Mouse (Mus musculus) testis, adult 2 months (tissue): ENCODE measurements around the gene Adprh. TPM values are rescaled to one million over a fixed set of nuclear protein-coding genes. Genes with fewer than 3 reads are reported as not detected.

Experiments
- H3K27ac ChIP-seq: fragments of 200-500 bp; 2 replicates; pipeline ENCODE4 v1.5.1; 2012; ENCODE audit warnings: low read depth, low read length; ENCODE audit not compliant: control insufficient read depth, insufficient read depth
- H3K27me3 ChIP-seq: fragments of 200-500 bp; 2 replicates; pipeline ENCODE4 v1.6.1; 2012; ENCODE audit warnings: mild to moderate bottlenecking, low read length, moderate library complexity; ENCODE audit not compliant: control insufficient read depth, insufficient read depth
- H3K36me3 ChIP-seq: fragments of 200-500 bp; 2 replicates; pipeline ENCODE4 v1.6.1; 2012; ENCODE audit warnings: mild to moderate bottlenecking, low read length; ENCODE audit not compliant: control insufficient read depth, insufficient read depth
- H3K4me1 ChIP-seq: fragments of 200-500 bp; 2 replicates; pipeline ENCODE4 v1.6.1; 2012; ENCODE audit warnings: low read length; ENCODE audit not compliant: control insufficient read depth, insufficient read depth
- H3K4me3 ChIP-seq: fragments of 200-500 bp; 2 replicates; pipeline ENCODE4 v1.5.1; 2012; ENCODE audit warnings: low read depth, mild to moderate bottlenecking, low read length, moderate library complexity, mixed read lengths; ENCODE audit not compliant: control insufficient read depth
- CTCF ChIP-seq: fragments of 200-500 bp; IDR thresholded peaks from 2 replicates; pipeline ENCODE4 v1.5.1; 2012; ENCODE audit warnings: low read depth, mild to moderate bottlenecking, inconsistent platforms, low read length, moderate library complexity; ENCODE audit not compliant: control insufficient read depth, insufficient read depth, insufficient replicate concordance
- POLR2A ChIP-seq: fragments of 200-500 bp; IDR thresholded peaks from 2 replicates; pipeline ENCODE4 v1.6.1; 2012; ENCODE audit warnings: low read depth, mild to moderate bottlenecking, inconsistent platforms, low read length, moderate library complexity; ENCODE audit not compliant: control insufficient read depth
- polyA plus RNA-seq: library from polyadenylated mRNA; depleted of rRNA; stranded (reverse); fragments of >200 nt; gene quantifications from 2 replicates; pipeline ENCODE4 v1.2.3, GENCODE M21; 2012

Adprh gene
- polyA plus RNA-seq, 1 experiment = 19.2 TPM

DNA sequence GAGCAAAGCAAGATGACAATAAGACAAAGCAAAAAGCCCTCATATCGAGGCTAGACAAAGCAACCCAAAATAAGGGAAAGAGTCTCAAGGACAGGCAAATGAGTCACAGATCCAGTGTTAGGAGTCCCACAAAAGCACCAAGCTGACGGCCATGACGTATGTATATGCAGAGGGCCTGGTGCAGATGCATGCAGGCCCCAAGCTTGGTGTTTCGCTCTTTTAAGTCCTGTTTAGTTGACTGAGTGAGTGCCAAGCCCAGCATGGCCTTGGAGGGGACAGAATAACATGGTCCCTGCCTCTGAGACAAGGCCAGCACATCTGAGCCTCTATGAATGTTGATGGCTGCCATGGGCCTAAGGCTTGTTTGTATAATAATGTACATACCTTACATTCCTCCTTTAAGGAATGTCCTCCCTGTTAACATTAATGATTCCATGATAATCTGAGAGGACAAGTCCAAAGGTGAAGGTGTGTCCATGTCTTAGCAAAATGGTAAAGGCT is 18.2 kb downstream of the Adprh start:
- Histone ChIP-seq H3K4me1 (no peaks in the 10 kb centered on the region; the same call in 1 of the 2 replicates), H3K36me3 (no peaks in the 10 kb centered on the region), H3K27me3 (no peaks in the 10 kb centered on the region), H3K4me3 (no peak overlapping the region), H3K27ac (no peak overlapping the region)
- TF ChIP-seq POLR2A (no peak), CTCF (no peak)

DNA sequence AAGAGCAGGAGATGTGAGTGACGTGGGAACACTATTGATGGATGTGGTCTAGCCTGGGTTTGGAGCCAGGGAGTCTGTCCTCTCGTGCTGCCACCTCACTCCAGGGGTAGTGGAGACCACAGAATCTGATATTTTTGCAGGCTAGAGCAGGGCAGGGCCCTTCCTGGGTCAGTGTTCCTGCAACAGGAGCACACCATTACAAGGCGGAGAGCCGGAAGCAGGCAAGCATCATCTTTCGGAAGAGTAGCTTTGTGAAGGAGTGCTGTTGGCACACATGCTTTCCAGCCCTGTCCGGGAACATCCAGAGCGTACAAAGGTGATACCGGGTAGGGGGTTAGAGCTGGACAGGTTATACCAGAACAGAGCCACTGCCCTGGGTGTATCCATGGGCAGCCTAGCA is 19.0 kb downstream of the Adprh start:
- no peaks in the 10 kb centered on the region for H3K36me3 ChIP-seq
- H3K27me3 ChIP-seq = no peaks in the 10 kb centered on the region
- peaks cover 1% of the 10 kb centered on the region; the same call in 1 of the 2 replicates for H3K4me1 ChIP-seq
- no peak overlapping the region for H3K4me3 ChIP-seq
- no peak overlapping the region; the same call in 1 of the 2 replicates for H3K27ac ChIP-seq
- TF ChIP-seq POLR2A (no peak), CTCF (no peak)

DNA sequence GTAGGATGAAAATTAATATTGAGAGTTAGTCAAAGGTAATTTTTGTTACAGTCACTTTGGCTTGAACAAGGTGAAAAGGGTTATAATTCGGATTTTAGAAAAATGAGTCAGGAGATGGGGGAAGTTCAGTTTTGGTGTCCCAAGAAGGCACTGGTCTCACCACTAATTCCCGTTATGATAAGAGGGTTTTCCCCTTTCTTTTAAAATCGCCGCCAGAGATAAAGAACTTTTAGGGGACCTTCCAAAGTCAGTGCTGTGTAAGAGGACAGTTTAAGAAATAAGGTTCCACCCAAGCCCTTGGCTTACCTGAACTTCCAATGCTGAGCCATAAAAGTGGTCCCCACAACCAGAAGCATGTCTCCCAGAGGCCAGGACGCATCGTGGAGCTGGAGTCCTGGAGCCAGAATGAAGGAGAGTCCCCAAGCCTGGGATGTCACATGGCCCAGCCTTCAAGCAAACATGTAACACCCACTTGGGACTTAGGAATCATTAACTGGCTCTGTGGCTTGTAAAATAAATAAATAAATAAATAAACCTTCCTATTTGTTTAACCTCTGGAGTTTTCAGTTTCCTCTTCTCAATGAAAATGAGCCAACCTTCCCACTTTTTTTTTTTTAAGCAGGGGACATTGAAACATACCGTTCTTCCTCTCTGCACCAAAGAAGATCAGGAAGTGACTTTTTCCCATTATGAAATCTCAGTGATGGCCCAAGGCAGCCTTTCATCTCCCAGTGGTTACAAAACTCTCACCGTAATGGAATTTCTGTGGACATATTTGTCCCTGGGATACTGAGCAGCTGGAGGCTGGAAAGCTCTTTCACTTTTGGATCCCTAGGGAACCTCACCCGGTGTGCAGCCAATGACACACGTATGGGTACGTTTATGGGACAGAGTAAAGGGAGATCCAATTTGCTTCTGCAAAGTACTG is 19.7 kb downstream of the Adprh start, which contains the start of gene Pla1a:
Gene Pla1a, minus strand, starts transcription at position 648 of the 928 bp plus-strand sequence.
- Histone ChIP-seq H3K4me1 (peaks cover 6% of the 10 kb centered on the region), H3K27me3 (no peaks in the 10 kb centered on the region), H3K36me3 (no peaks in the 10 kb centered on the region), H3K27ac (peak within 1 kb of the TSS; percentile 71), H3K4me3 (no peak within 1 kb of the TSS)
- TF ChIP-seq POLR2A (no peak), CTCF (no peak)

DNA sequence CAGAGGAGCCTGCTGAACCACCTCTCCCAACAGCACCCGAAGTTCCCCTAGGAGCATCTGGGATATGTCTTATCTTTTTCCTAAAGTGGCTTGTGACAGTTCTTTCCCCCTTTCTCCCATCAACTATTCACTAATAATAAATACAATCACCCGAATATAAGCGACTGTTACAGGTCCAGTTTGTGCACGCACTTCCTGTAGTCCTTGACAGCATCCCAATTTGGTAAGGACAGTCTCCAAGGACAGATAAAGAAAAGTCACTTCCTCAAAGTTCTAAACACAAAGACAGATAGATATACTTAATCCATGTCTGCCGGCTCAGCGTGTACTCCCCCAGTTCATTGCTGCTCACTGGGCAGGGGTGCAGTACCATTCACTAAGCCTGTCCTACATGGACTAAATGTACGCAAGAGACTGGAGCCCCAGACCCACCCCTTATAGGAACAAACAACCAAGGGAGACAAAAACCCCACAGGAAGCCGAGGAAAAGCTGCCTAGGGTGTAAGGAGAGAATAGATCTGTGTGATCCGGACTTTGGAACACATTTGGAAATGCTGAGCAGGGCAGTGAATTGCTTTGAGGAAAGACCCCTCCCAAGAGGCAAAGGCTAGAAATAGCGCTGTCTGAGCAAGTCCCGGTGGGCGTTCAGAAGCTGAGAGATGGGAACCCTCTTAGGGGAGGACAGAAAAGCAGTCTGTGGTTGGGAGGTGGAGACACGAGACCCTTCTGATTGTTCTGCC is 20.9 kb downstream of the Adprh start:
- H3K4me1 ChIP-seq = peaks cover 6% of the 10 kb centered on the region
- TF ChIP-seq POLR2A (no peak), CTCF (no peak)
- H3K36me3 ChIP-seq = no peaks in the 10 kb centered on the region
- no peaks in the 10 kb centered on the region for H3K27me3 ChIP-seq
- peak overlapping the region; percentile 71 for H3K27ac ChIP-seq
- H3K4me3 ChIP-seq = no peak overlapping the region

DNA sequence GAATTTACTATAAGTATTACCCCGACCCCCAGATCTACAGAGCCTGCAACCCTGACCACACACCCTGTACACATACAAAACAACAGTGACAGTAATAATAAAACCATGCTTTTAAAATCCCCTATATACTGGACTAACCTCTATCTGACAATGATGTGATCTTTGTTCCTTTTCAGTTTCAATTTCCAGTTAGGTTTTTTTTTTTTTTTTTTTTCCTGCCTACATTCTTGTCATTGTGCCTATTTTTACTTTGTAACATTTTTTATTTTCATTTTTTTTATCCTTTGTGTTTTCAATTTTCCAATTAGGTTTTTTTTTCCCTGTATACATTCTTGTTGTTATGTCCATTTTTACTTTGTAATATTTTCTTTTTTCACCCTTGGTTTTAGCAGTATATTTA is 26.7 kb downstream of the Adprh start:
- H3K4me3 ChIP-seq = no peak overlapping the region
- H3K27me3 ChIP-seq = no peaks in the 10 kb centered on the region
- peaks cover 6% of the 10 kb centered on the region for H3K4me1 ChIP-seq
- no peak overlapping the region for H3K27ac ChIP-seq
- TF ChIP-seq CTCF (no peak), POLR2A (no peak)
- no peaks in the 10 kb centered on the region for H3K36me3 ChIP-seq

DNA sequence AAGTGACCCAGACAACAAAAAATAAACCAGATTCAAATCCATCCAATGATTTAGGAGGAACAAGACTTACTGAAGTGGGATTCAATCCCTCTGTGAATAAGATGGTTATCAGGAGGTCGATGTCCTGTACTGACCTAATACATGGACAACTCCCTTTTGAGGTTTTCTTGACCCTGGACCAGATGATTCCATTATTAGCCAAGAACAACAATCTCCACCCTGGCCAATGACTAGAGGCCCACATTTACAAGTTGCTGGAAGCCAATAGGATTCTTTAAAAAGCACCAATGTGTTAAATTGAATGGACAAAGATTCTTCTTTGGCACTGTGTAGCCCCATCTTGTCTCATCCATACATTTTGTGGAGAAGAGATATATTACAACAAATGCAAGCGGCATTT is 27.1 kb downstream of the Adprh start:
- H3K27ac ChIP-seq = no peak overlapping the region
- no peak for TF ChIP-seq POLR2A
- no peak for TF ChIP-seq CTCF
- H3K27me3 ChIP-seq = no peaks in the 10 kb centered on the region
- peaks cover 6% of the 10 kb centered on the region for H3K4me1 ChIP-seq
- H3K36me3 ChIP-seq = no peaks in the 10 kb centered on the region
- H3K4me3 ChIP-seq = no peak overlapping the region

DNA sequence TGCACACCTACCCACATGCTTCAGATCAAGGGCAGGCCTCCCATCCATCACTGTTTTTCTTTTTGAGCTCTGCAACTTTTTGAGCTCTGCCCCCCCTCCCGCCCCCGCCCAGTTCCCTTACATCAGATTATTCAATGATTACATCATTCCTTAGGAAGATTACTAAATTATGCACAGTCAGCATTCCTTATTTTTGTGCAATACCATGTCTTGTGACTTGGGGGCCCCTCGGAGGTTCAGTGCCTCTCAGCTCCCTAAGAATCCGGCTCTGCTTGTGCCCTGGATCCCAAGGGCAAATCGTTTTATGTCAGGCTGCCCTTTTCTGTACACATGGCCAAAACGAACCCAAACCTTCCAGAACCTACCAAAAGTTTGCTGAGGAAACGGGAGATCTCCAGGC is 37.5 kb downstream of the Adprh start:
- H3K4me1 ChIP-seq = no peaks in the 10 kb centered on the region
- no peak overlapping the region for H3K27ac ChIP-seq
- H3K4me3 ChIP-seq = no peak overlapping the region
- no peaks in the 10 kb centered on the region for H3K27me3 ChIP-seq
- H3K36me3 ChIP-seq = no peaks in the 10 kb centered on the region
- TF ChIP-seq POLR2A = no peak
- no peak for TF ChIP-seq CTCF
